Mouse (Mus musculus) spleen, postnatal 36 days (tissue): ENCODE measurements around the gene Ano6.

Experiments
- DNase-seq, 2 experiments: peaks; one replicate each; pipeline ENCODE4 v3.0.0; 2022; ENCODE audit warnings: low spot score in 2 of 2, mixed read lengths in 1 of 2

The Ano6 gene

GRCm38 (mm10) chr15:95797144-95797983 is 6.7 kb downstream of the Ano6 start:
- DNase-seq: peak; percentile 50 to 57

GRCm38 (mm10) chr15:95798266-95798665 is 7.6 kb downstream of the Ano6 start:
- DNase-seq: no peak

- DNase-seq: no peak
Measured at GRCm38 (mm10) chr15:95799632-95800031, 9.0 kb downstream of the Ano6 start.

- DNase-seq: no peak
Measured at GRCm38 (mm10) chr15:95800051-95800450, 9.4 kb downstream of the Ano6 start.

GRCm38 (mm10) chr15:95801261-95801979 is 10.8 kb downstream of the Ano6 start:
- DNase-seq: no peak

- DNase-seq: no peak
Measured at GRCm38 (mm10) chr15:95802140-95802539, 11.5 kb downstream of the Ano6 start.

GRCm38 (mm10) chr15:95802762-95803161 is 12.1 kb downstream of the Ano6 start:
- no peak for DNase-seq

- DNase-seq: no peak
Measured at GRCm38 (mm10) chr15:95803484-95803883, 12.8 kb downstream of the Ano6 start.

GRCm38 (mm10) chr15:95804255-95804654 is 13.6 kb downstream of the Ano6 start:
- no peak for DNase-seq

GRCm38 (mm10) chr15:95805022-95805471 is 14.4 kb downstream of the Ano6 start:
- no peak for DNase-seq

- peak in 1 of 2 experiments; percentile 24 for DNase-seq
Measured at GRCm38 (mm10) chr15:95807908-95808307, 17.3 kb downstream of the Ano6 start.

- no peak for DNase-seq
Measured at GRCm38 (mm10) chr15:95810357-95810761, 19.7 kb downstream of the Ano6 start.

GRCm38 (mm10) chr15:95812821-95813571 is 22.4 kb downstream of the Ano6 start:
- DNase-seq: no peak

- no peak for DNase-seq
Measured at GRCm38 (mm10) chr15:95817501-95817900, 26.9 kb downstream of the Ano6 start.

- DNase-seq: no peak
Measured at GRCm38 (mm10) chr15:95819249-95820035, 28.8 kb downstream of the Ano6 start.

GRCm38 (mm10) chr15:95820142-95820541 is 29.5 kb downstream of the Ano6 start:
- DNase-seq: no peak

- DNase-seq: no peak
Measured at GRCm38 (mm10) chr15:95820678-95821077, 30.0 kb downstream of the Ano6 start.

- DNase-seq: no peak
Measured at GRCm38 (mm10) chr15:95822099-95822498, 31.5 kb downstream of the Ano6 start.

GRCm38 (mm10) chr15:95823383-95824306 is 33.0 kb downstream of the Ano6 start:
- DNase-seq: no peak

- no peak for DNase-seq
Measured at GRCm38 (mm10) chr15:95826516-95826915, 35.9 kb downstream of the Ano6 start.
